Mouse (Mus musculus): ENCODE measurements at regions not wholly inside any gene's neighbourhood (a gene's known extent, or its start where the extent isn't known, plus 50 kb on each side); places are given as distances from the start of the nearest gene placed in this dataset.

DNA sequence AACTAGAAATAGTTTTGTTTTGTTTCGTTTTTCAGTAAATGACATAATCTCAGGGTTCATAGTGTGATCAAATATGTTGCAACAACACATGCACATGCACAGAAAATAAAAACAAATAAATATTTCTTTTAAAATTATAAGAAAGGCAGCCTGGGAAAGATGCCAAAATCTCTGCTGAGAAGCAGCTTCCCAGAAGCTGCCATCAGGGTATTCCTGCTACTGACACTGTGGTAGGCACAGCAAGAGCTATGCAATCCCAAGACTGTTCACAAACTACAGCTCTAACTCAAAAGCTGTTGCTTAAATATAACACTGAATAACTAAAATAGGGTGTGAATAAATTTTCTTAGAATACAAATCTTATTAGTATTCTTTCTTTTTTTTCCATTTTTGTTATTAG is 570.7 kb upstream of the Lmcd1 start:
- no peak for TF ChIP-seq CTCF (IDR thresholded peaks at IDR 0.05; ENCODE audit: control insufficient read depth, insufficient read depth, low read length)
- no peak for TF ChIP-seq POLR2A (IDR thresholded peaks at IDR 0.05; ENCODE audit: borderline replicate concordance, control insufficient read depth, low read depth, low read length)
